In the genomic region with DNA sequence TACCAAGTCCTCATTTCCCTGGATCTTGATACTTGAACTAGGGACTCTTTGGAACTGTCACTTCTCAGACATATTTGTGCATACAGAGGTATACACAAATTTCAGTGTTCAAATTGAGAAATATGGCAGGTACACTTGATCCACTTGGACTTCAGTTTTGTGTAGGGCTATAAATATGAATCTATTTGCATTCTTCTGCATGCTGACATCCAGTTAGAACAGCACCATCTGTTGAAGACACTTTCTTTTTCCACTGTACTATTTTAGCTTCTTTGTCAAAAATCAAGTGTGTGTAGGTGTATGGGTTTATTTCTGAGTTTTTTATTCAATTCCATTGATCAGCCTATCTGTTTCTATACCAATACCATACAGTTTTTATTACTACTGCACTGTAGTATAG, we compare ENCODE assay signal across 40 mouse cellular contexts. TPM values are rescaled to one million over a fixed set of nuclear protein-coding genes. Genes with fewer than 3 reads are reported as not detected.
"Had no signal": no experiment of that assay in that cellular context is flagged by ENCODE, and none has a peak within 500 bp of the region (broad histone marks: within the 10 kb centered on the region; RNA-seq: fewer than 3 reads in every experiment).

No protein-coding gene starts in this region.

- DNase-seq: gastrocnemius, adult 2 months; gastrocnemius, postnatal 10 days; gastrocnemius, postnatal 25 days; heart, adult 18-20 months; heart, postnatal 10 days; heart, postnatal 4 days; kidney, adult 2 months; kidney, adult 9 months; kidney, postnatal 10 days; kidney, postnatal 25 days; kidney, postnatal 4 days; liver; liver, embryonic 13.5 days; liver, postnatal 0 days had no signal

- H3K4me3 ChIP-seq: gastrocnemius, adult 2 months; heart, embryonic 10.5 days; heart, embryonic 12.5 days; hindbrain, embryonic 10.5 days; hindbrain, embryonic 12.5 days; intestine, embryonic 15.5 days; kidney, embryonic 15.5 days; limb, embryonic 10.5 days; limb, embryonic 12.5 days; liver, embryonic 13.5 days; liver, embryonic 15.5 days had no signal

- H3K9me3 ChIP-seq: heart, embryonic 10.5 days; hindbrain, embryonic 10.5 days; hindbrain, embryonic 12.5 days; intestine, embryonic 15.5 days; kidney, embryonic 15.5 days; limb, embryonic 10.5 days; limb, embryonic 12.5 days; liver, embryonic 13.5 days; liver, embryonic 15.5 days had no signal

- H3K4me2 ChIP-seq: heart, embryonic 12.5 days; hindbrain, embryonic 12.5 days; hindbrain, embryonic 14.5 days; intestine, embryonic 15.5 days; kidney, embryonic 15.5 days; limb, embryonic 12.5 days; liver, embryonic 11.5 days; liver, embryonic 13.5 days; liver, embryonic 15.5 days had no signal

- H3K9ac ChIP-seq: heart, embryonic 12.5 days; hindbrain, embryonic 12.5 days; hindbrain, embryonic 14.5 days; intestine, embryonic 15.5 days; kidney, embryonic 15.5 days; limb, embryonic 12.5 days; liver, embryonic 13.5 days; liver, embryonic 15.5 days; liver, postnatal 0 days had no signal

- H3K4me1 ChIP-seq: heart, embryonic 10.5 days; heart, embryonic 12.5 days; hindbrain, embryonic 10.5 days; hindbrain, embryonic 12.5 days; intestine, embryonic 15.5 days; kidney, embryonic 15.5 days; limb, embryonic 10.5 days; limb, embryonic 12.5 days; liver, embryonic 13.5 days; liver, embryonic 15.5 days had no signal

- H3K36me3 ChIP-seq: heart, embryonic 10.5 days; heart, embryonic 12.5 days; hindbrain, embryonic 10.5 days; hindbrain, embryonic 12.5 days; intestine, embryonic 15.5 days; kidney, embryonic 15.5 days; limb, embryonic 10.5 days; limb, embryonic 12.5 days; liver, embryonic 13.5 days; liver, embryonic 15.5 days had no signal

- H3K27ac ChIP-seq: gastrocnemius, adult 2 months; heart, embryonic 10.5 days; hindbrain, embryonic 10.5 days; hindbrain, embryonic 12.5 days; hindbrain, embryonic 14.5 days; intestine, embryonic 15.5 days; kidney, embryonic 15.5 days; limb, embryonic 10.5 days; limb, embryonic 12.5 days; liver, embryonic 13.5 days; liver, embryonic 15.5 days had no signal

- ATAC-seq: hindbrain, embryonic 16.5 days; inflammation-experienced regulatory T-cells, adult 6 months; intestine, embryonic 15.5 days; intestine, postnatal 0 days; liver, postnatal 0 days had no signal

- H3K27me3 ChIP-seq: heart, embryonic 12.5 days; hindbrain, embryonic 12.5 days; intestine, embryonic 15.5 days; kidney, embryonic 15.5 days; limb, embryonic 12.5 days; liver, embryonic 13.5 days; liver, embryonic 15.5 days had no signal

RNA-seq across cellular contexts. Expression of a gene that starts 12.7 kb away (rescaled TPM):
- total RNA-seq: gastrocnemius, adult 2 months; gastrocnemius, postnatal 10 days; gastrocnemius, postnatal 25 days; gastrocnemius, postnatal 4 days; granulocyte monocyte progenitor cell, adult 5-6 weeks; heart, adult 18-20 months; heart, adult 8-10 months; heart, postnatal 10 days; heart, postnatal 25 days; heart, postnatal 4 days; layer of hippocampus, adult 8-10 months; layer of hippocampus, postnatal 10 days; layer of hippocampus, postnatal 25 days; left cerebral cortex, adult 18-20 months; left cerebral cortex, postnatal 25 days had no signal
- polyA plus RNA-seq: heart, embryonic 10.5 days; heart, embryonic 12.5 days; heart, embryonic 14.5 days; heart, embryonic 16.5 days; hindbrain, embryonic 10.5 days; hindbrain, embryonic 12.5 days; hindbrain, embryonic 14.5 days; hindbrain, embryonic 16.5 days; inflammation-experienced regulatory T-cells, adult 6 months; intestine, embryonic 15.5 days; intestine, postnatal 0 days; kidney, embryonic 15.5 days; limb, embryonic 10.5 days; limb, embryonic 12.5 days; limb, embryonic 14.5 days; liver, embryonic 11.5 days; liver, embryonic 13.5 days; liver, embryonic 15.5 days; liver, postnatal 0 days had no signal

RNA-seq across cellular contexts. Expression of a gene that starts 43.9 kb away (rescaled TPM):
- total RNA-seq: gastrocnemius, adult 2 months; gastrocnemius, postnatal 10 days; gastrocnemius, postnatal 25 days; gastrocnemius, postnatal 4 days; granulocyte monocyte progenitor cell, adult 5-6 weeks; heart, adult 18-20 months; heart, adult 8-10 months; heart, postnatal 10 days; heart, postnatal 25 days; heart, postnatal 4 days; layer of hippocampus, adult 8-10 months; layer of hippocampus, postnatal 10 days; layer of hippocampus, postnatal 25 days; left cerebral cortex, adult 18-20 months; left cerebral cortex, postnatal 25 days had no signal
- polyA plus RNA-seq: heart, embryonic 10.5 days; heart, embryonic 12.5 days; heart, embryonic 14.5 days; heart, embryonic 16.5 days; hindbrain, embryonic 10.5 days; hindbrain, embryonic 12.5 days; hindbrain, embryonic 14.5 days; hindbrain, embryonic 16.5 days; inflammation-experienced regulatory T-cells, adult 6 months; intestine, embryonic 15.5 days; intestine, postnatal 0 days; kidney, adult 2 months; kidney, embryonic 15.5 days; limb, embryonic 10.5 days; limb, embryonic 12.5 days; limb, embryonic 14.5 days; liver, embryonic 11.5 days; liver, embryonic 13.5 days; liver, embryonic 15.5 days; liver, postnatal 0 days had no signal

RNA-seq across cellular contexts. Expression of a gene that starts 59.9 kb away (rescaled TPM):
- polyA plus RNA-seq: inflammation-experienced regulatory T-cells, adult 6 months had no signal
